Mouse (Mus musculus): ENCODE results near the gene Myof. TPM values are rescaled to one million over a fixed set of nuclear protein-coding genes. Genes with fewer than 3 reads are reported as not detected.

Myof gene
- polyA plus RNA-seq, 1 experiment = 24.2 TPM

GRCm38 (mm10) chr19:37860267-37860666 is 183.1 kb downstream of the Myof start:
- no peak for DNase-seq
- Histone ChIP-seq H3K36me3 (ENCODE audit: control insufficient read depth, insufficient read depth, low read length) (no peaks in the 10 kb centered on the region), H3K4me1 (ENCODE audit: control insufficient read depth, insufficient read depth, low read length) (peaks cover 5% of the 10 kb centered on the region; the same call in 1 of the 2 replicates), H3K27ac (ENCODE audit: insufficient read depth, low read depth, low read length) (no peak overlapping the region), H3K4me3 (ENCODE audit: insufficient read depth, low read depth, low read length) (no peak overlapping the region), H3K27me3 (replicated peaks; ENCODE audit: control insufficient read depth, insufficient read depth, low read length) (no peaks in the 10 kb centered on the region)
- TF ChIP-seq CTCF (conservative IDR thresholded peaks at IDR 0.05; ENCODE audit: insufficient read depth, insufficient read length, low read depth, low read length) (no peak), POLR2A (IDR thresholded peaks at IDR 0.05; ENCODE audit: low read depth, low read length) (no peak)
- 97% methylated on average over 1 of the region's 1 CpGs for WGBS

- H3K27me3 ChIP-seq (replicated peaks; ENCODE audit: control insufficient read depth, insufficient read depth, low read length) = no peaks in the 10 kb centered on the region
- DNase-seq = no peak
- 76% methylated on average over 7 of the region's 7 CpGs for WGBS
Measured at GRCm38 (mm10) chr19:37858406-37859081, 184.8 kb downstream of the Myof start.

GRCm38 (mm10) chr19:37852056-37852455 is 191.3 kb downstream of the Myof start:
- 77% methylated on average over 1 of the region's 1 CpGs for WGBS
- Histone ChIP-seq H3K36me3 (ENCODE audit: control insufficient read depth, insufficient read depth, low read length) (no peaks in the 10 kb centered on the region), H3K27me3 (replicated peaks; ENCODE audit: control insufficient read depth, insufficient read depth, low read length) (no peaks in the 10 kb centered on the region), H3K4me1 (ENCODE audit: control insufficient read depth, insufficient read depth, low read length) (no peaks in the 10 kb centered on the region), H3K27ac (ENCODE audit: insufficient read depth, low read depth, low read length) (no peak overlapping the region), H3K4me3 (ENCODE audit: insufficient read depth, low read depth, low read length) (no peak overlapping the region)
- DNase-seq = no peak
- no peak for TF ChIP-seq CTCF (conservative IDR thresholded peaks at IDR 0.05; ENCODE audit: insufficient read depth, insufficient read length, low read depth, low read length)
- no peak for TF ChIP-seq POLR2A (IDR thresholded peaks at IDR 0.05; ENCODE audit: low read depth, low read length)

More at GRCm38 (mm10) chr19:37858406-37859081, 184.8 kb downstream of the Myof start:
- Histone ChIP-seq H3K4me3 (ENCODE audit: insufficient read depth, low read depth, low read length) (no peak overlapping the region), H3K27ac (ENCODE audit: insufficient read depth, low read depth, low read length) (no peak overlapping the region), H3K36me3 (ENCODE audit: control insufficient read depth, insufficient read depth, low read length) (no peaks in the 10 kb centered on the region), H3K4me1 (ENCODE audit: control insufficient read depth, insufficient read depth, low read length) (peaks cover 5% of the 10 kb centered on the region; the same call in 1 of the 2 replicates)
- TF ChIP-seq POLR2A (IDR thresholded peaks at IDR 0.05; ENCODE audit: low read depth, low read length) (no peak), CTCF (conservative IDR thresholded peaks at IDR 0.05; ENCODE audit: insufficient read depth, insufficient read length, low read depth, low read length) (no peak)

GRCm38 (mm10) chr19:37851590-37852038 is 191.8 kb downstream of the Myof start:
- H3K36me3 ChIP-seq (ENCODE audit: control insufficient read depth, insufficient read depth, low read length) = no peaks in the 10 kb centered on the region
- no peaks in the 10 kb centered on the region for H3K4me1 ChIP-seq (ENCODE audit: control insufficient read depth, insufficient read depth, low read length)
- no peak overlapping the region for H3K27ac ChIP-seq (ENCODE audit: insufficient read depth, low read depth, low read length)
- 47% methylated on average over 9 of the region's 9 CpGs for WGBS
- no peak for TF ChIP-seq CTCF (conservative IDR thresholded peaks at IDR 0.05; ENCODE audit: insufficient read depth, insufficient read length, low read depth, low read length)
- no peak for TF ChIP-seq POLR2A (IDR thresholded peaks at IDR 0.05; ENCODE audit: low read depth, low read length)
- no peaks in the 10 kb centered on the region for H3K27me3 ChIP-seq (replicated peaks; ENCODE audit: control insufficient read depth, insufficient read depth, low read length)
- no peak overlapping the region for H3K4me3 ChIP-seq (ENCODE audit: insufficient read depth, low read depth, low read length)
- DNase-seq = no peak

Other genes starting within 250 kb of the Myof start
- gene Cep55, start 11.4 kb upstream of the Myof start, polyA plus RNA-seq (2012; rRNA removed) = 0.14 and 0.15 TPM in 2 replicates
- 1.8 and 2.2 TPM in 2 replicates for gene Ffar4, start 53.5 kb upstream of the Myof start, polyA plus RNA-seq (2012; rRNA removed)
- gene Rbp4, start 81.7 kb upstream of the Myof start, polyA plus RNA-seq (2012; rRNA removed) = 17.6 and 23.6 TPM in 2 replicates
- not detected in 2 replicates for gene Pde6c, start 89.2 kb upstream of the Myof start, polyA plus RNA-seq (2012; rRNA removed)
- 4.0 and 4.8 TPM in 2 replicates for gene Fra10ac1, start 180.6 kb upstream of the Myof start, polyA plus RNA-seq (2012; rRNA removed)
- 0.10 and 0.28 TPM in 2 replicates for gene Lgi1, start 221.0 kb upstream of the Myof start, polyA plus RNA-seq (2012; rRNA removed)

Data from kidney, adult 2 months (tissue).